Mouse (Mus musculus) embryonic facial prominence, embryonic 14.5 days (tissue): ENCODE results near the gene Adipoq. TPM values are rescaled to one million over a fixed set of nuclear protein-coding genes. Genes with fewer than 3 reads are reported as not detected.
A peak's percentile ranks its signal among the peaks of the same experiment; 100 is the strongest.

Experiments
- ATAC-seq: fragments of 200-750 bp; cut with Nextera tagmentation; 2 replicates; pipeline ENCODE4 v1.8.0; 2017; ENCODE audit warnings: low read depth, moderate number of reproducible peaks, moderate TSS enrichment
- DNase-seq: peaks from one replicate; pipeline ENCODE4 v3.0.0-alpha.2; 2015; ENCODE audit warnings: low spot score
- H3K27ac ChIP-seq: fragments of 300-500 bp; sonication (generic); replicated peaks from 2 replicates; pipeline ENCODE4 v1.5.1; 2014; ENCODE audit warnings: low read depth, mild to moderate bottlenecking, low read length, moderate library complexity
- H3K27me3 ChIP-seq: fragments of 300-500 bp; sonication (generic); replicated peaks from 2 replicates; pipeline ENCODE4 v1.6.1; 2014; ENCODE audit warnings: low read length; ENCODE audit not compliant: control insufficient read depth, insufficient read depth
- H3K36me3 ChIP-seq: fragments of 300-500 bp; sonication (generic); 2 replicates; pipeline ENCODE4 v1.6.1; 2014; ENCODE audit warnings: low read length, mixed read lengths; ENCODE audit not compliant: control insufficient read depth, insufficient read depth
- H3K4me1 ChIP-seq: fragments of 300-500 bp; sonication (generic); 2 replicates; pipeline ENCODE4 v1.6.1; 2014; ENCODE audit warnings: antibody characterized with exemption, low read length; ENCODE audit not compliant: control insufficient read depth, insufficient read depth
- H3K4me2 ChIP-seq: fragments of 300-500 bp; sonication (generic); 2 replicates; pipeline ENCODE4 v1.6.1; 2014; ENCODE audit warnings: low read depth, mild to moderate bottlenecking, low read length, moderate library complexity, mixed read lengths
- H3K4me3 ChIP-seq: fragments of 300-500 bp; sonication (generic); 2 replicates; pipeline ENCODE4 v1.5.1; 2014; ENCODE audit warnings: low read depth, mild to moderate bottlenecking, low read length
- H3K9ac ChIP-seq: fragments of 300-500 bp; sonication (generic); 2 replicates; pipeline ENCODE4 v1.6.1; 2014; ENCODE audit warnings: low read depth, mild to moderate bottlenecking, low read length, moderate library complexity, mixed read lengths
- H3K9me3 ChIP-seq: fragments of 300-500 bp; sonication (generic); 2 replicates; pipeline ENCODE4 v1.6.1; 2016; ENCODE audit warnings: low read length; ENCODE audit not compliant: control insufficient read depth
- WGBS: fragments of 180-500 bp; shearing (Covaris S2); extraction: QIAGEN DNeasy Blood & Tissue Kit; methylation state at CpG from one replicate; pipeline ENCODE4 v1.1.7; 2014; 5-methylcytosine and 5-hydroxymethylcytosine counted together
- polyA plus RNA-seq: library from polyadenylated mRNA; unstranded; fragments of >200 nt; fragmentation: Nextera tagmentation; extraction: Ambion mirVana; gene quantifications from 2 replicates; pipeline ENCODE4 v1.2.1, GENCODE M21; 2014

Gene Adipoq
- polyA plus RNA-seq, 1 experiment from 2014 or later = 18.4 TPM

- H3K4me3 ChIP-seq = no peak overlapping the region
- peaks cover 79% of the 10 kb centered on the region for H3K36me3 ChIP-seq
- DNase-seq (no peak), ATAC-seq (no peak)
- no peak overlapping the region for H3K4me2 ChIP-seq
- H3K4me1 ChIP-seq = peaks cover 4% of the 10 kb centered on the region; the same call in 1 of the 2 replicates
- H3K27ac ChIP-seq = no peak overlapping the region
- H3K27me3 ChIP-seq = no peaks in the 10 kb centered on the region
- WGBS = 77% methylated on average over 12 of the region's 12 CpGs
- H3K9ac ChIP-seq = no peak overlapping the region
- H3K9me3 ChIP-seq = no peaks in the 10 kb centered on the region
Observed at GRCm38 (mm10) chr16:23112348-23112747, 34.0 kb upstream of the Adipoq start.

DNA sequence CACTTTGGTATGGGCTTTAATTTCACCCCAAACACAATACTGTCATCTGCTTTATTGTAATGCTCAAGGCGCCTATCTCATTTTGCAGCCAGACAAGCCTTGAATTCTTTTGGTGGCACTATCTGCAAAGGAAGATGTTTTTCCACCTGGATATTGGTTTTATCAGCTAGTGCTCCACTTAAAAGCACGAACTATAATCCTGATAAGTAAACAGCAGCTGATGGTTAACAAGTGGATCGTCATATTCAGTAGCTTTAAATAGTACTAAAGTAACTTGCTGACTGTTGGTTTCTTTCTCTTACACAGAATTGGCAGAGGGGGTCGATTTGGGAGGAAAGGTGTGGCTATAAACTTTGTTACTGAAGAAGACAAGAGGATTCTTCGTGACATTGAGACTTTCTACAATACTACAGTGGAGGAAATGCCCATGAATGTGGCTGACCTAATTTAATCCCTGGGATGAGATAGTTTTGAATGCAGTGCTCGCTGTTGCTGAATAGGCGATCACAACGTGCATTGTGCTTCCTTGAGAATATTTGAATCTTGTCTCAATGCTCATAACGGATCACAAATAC, 33.4 kb upstream of the Adipoq start:
- H3K9ac ChIP-seq = no peak overlapping the region
- no peak for DNase-seq
- H3K9me3 ChIP-seq = no peaks in the 10 kb centered on the region
- no peak overlapping the region; the same call in 1 of the 2 replicates for H3K4me2 ChIP-seq
- peaks cover 4% of the 10 kb centered on the region; the same call in 1 of the 2 replicates for H3K4me1 ChIP-seq
- H3K36me3 ChIP-seq = peaks cover 81% of the 10 kb centered on the region
- H3K4me3 ChIP-seq = no peak overlapping the region
- no peaks in the 10 kb centered on the region for H3K27me3 ChIP-seq
- ATAC-seq = no peak
- 60% methylated on average over 9 of the region's 9 CpGs for WGBS
- no peak overlapping the region for H3K27ac ChIP-seq

- no peak overlapping the region for H3K9ac ChIP-seq
- DNase-seq = no peak
- H3K9me3 ChIP-seq = no peaks in the 10 kb centered on the region
- H3K4me2 ChIP-seq = no peak overlapping the region
- H3K27me3 ChIP-seq = no peaks in the 10 kb centered on the region
- H3K4me3 ChIP-seq = no peak overlapping the region
- peaks cover 82% of the 10 kb centered on the region for H3K36me3 ChIP-seq
- peak; percentile 7; the same call in 1 of the 2 replicates for ATAC-seq
- H3K4me1 ChIP-seq = peaks cover 4% of the 10 kb centered on the region; the same call in 1 of the 2 replicates
- no peak overlapping the region for H3K27ac ChIP-seq
Observed at GRCm38 (mm10) chr16:23113903-23114302, 32.4 kb upstream of the Adipoq start.

DNA sequence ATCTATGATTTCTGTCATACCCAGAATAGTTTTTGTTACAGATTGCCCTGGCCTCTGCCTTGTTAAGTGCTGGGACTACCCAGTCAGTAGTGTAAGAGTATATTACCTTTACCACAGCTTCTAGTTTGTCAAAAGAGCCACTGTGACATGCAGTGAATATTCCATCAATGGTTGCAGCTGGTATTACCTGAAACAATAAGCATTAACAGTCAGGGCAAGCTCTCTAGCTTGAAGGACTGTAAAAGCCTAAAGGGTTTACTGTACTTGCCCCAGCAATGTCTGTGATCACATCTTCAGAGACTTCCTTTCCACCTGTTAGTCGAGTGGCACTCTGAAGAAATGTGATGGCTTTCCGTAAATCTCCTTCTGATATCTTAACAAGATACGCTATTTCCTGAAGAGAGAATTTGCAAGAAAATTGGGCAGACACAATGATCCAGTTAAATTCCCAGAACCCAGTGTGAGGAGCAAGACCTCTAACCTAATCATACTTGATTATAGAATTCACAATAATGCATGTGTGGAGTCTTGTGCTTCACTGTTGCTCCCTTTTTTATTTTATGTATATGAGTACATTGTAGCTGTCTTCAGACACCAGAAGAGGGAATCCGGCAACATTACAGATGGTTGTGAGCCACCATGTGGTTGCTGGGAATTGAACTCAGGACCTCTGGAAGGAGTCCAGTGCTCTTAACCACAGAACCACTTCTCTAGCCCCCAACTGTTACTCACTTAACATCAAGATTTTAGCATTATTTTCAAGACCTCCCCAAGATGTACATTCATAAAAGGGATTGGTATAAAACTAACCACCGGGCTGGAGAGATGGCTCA, 31.8 kb upstream of the Adipoq start:
- no peaks in the 10 kb centered on the region for H3K9me3 ChIP-seq
- no peak overlapping the region for H3K4me3 ChIP-seq
- H3K4me1 ChIP-seq = no peaks in the 10 kb centered on the region
- no peak overlapping the region for H3K9ac ChIP-seq
- H3K36me3 ChIP-seq = peaks cover 82% of the 10 kb centered on the region
- 0 out of 2 replicates have a peak, but pooled peaks have one; percentile 15 for ATAC-seq
- 58% methylated on average over 5 of the region's 5 CpGs for WGBS
- H3K27ac ChIP-seq = no peak overlapping the region
- H3K27me3 ChIP-seq = no peaks in the 10 kb centered on the region
- no peak for DNase-seq
- H3K4me2 ChIP-seq = no peak overlapping the region

- 76% methylated on average over 3 of the region's 3 CpGs for WGBS
- Histone ChIP-seq H3K4me2 (no peak overlapping the region), H3K9me3 (no peaks in the 10 kb centered on the region), H3K36me3 (peaks cover 81% of the 10 kb centered on the region), H3K4me1 (no peaks in the 10 kb centered on the region), H3K27ac (no peak overlapping the region), H3K27me3 (no peaks in the 10 kb centered on the region), H3K4me3 (no peak overlapping the region), H3K9ac (no peak overlapping the region)
- DNase-seq (no peak), ATAC-seq (no peak)
Observed at GRCm38 (mm10) chr16:23115486-23115885, 30.9 kb upstream of the Adipoq start.

DNA sequence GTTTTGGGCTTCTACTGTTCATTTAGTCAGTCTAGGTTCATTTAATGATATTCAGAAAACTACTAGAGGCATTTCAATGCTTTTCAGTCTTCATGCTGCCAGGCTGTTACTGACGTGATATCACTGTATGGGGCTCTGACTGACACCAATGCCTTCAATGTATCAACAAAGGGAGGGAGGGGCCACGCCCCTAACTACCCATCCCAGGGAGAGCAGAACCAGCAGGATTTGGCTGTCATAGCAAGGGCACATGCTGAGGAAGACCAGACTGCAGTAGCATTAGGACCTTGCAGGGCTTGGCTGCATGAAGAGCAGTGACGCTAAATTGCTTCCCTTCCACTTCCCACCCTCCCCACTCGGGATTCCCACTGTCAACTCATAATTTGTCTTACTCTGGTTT, 29.2 kb upstream of the Adipoq start:
- 52% methylated on average over 4 of the region's 4 CpGs for WGBS
- Histone ChIP-seq H3K27me3 (no peaks in the 10 kb centered on the region), H3K4me3 (no peak overlapping the region), H3K9ac (no peak overlapping the region), H3K36me3 (peaks cover 67% of the 10 kb centered on the region), H3K4me1 (no peaks in the 10 kb centered on the region), H3K27ac (no peak overlapping the region), H3K9me3 (no peaks in the 10 kb centered on the region), H3K4me2 (no peak overlapping the region)
- DNase-seq (no peak), ATAC-seq (no peak)

DNA sequence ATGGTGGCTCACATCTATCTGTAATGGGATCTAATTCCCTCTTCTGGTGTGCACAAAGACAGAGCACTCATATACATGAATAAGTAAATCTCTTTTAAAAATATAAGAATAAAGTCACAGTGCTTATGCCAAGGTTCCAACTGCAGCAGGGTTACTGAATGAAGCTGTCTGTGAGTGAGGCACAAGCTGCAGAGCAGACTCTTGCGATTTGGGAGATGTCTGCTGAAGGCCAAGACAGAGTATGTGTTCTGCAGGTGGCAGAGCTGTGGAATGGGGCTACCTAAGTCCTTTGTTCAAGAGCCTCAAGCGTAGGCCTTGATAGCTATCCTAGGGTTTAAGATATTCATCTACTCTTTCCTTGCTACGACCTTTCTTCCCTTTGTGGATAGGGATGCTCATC, 23.9 kb upstream of the Adipoq start:
- no peak overlapping the region for H3K4me3 ChIP-seq
- H3K9ac ChIP-seq = no peak overlapping the region
- ATAC-seq (no peak), DNase-seq (no peak)
- H3K4me1 ChIP-seq = peaks cover 5% of the 10 kb centered on the region; the same call in 1 of the 2 replicates
- WGBS = 95% methylated on average over 3 of the region's 3 CpGs
- H3K36me3 ChIP-seq = peaks cover 40% of the 10 kb centered on the region
- no peak overlapping the region for H3K27ac ChIP-seq
- no peaks in the 10 kb centered on the region for H3K9me3 ChIP-seq
- no peaks in the 10 kb centered on the region for H3K27me3 ChIP-seq
- H3K4me2 ChIP-seq = no peak overlapping the region

GRCm38 (mm10) chr16:23123104-23123503, 23.2 kb upstream of the Adipoq start:
- 91% methylated on average over 4 of the region's 4 CpGs for WGBS
- Histone ChIP-seq H3K4me1 (peaks cover 5% of the 10 kb centered on the region; the same call in 1 of the 2 replicates), H3K4me2 (no peak overlapping the region), H3K36me3 (peaks cover 39% of the 10 kb centered on the region), H3K27me3 (no peaks in the 10 kb centered on the region), H3K9me3 (no peaks in the 10 kb centered on the region), H3K9ac (no peak overlapping the region), H3K27ac (no peak overlapping the region), H3K4me3 (no peak overlapping the region)
- DNase-seq (no peak), ATAC-seq (no peak)
